Mouse (Mus musculus) splenic B cell, adult 2 months (primary cell): ENCODE results near the gene Gtf3c6.
A peak's percentile ranks its signal among the peaks of the same experiment; 100 is the strongest.

ENCODE experiments used
- DNase-seq: peaks from one replicate; pipeline ENCODE4 v3.0.0-alpha.2; 2011; ENCODE audit warnings: low read depth, low spot score
- H3K27me3 ChIP-seq: 2 replicates; pipeline ENCODE4 v1.6.1; 2012; ENCODE audit warnings: mild to moderate bottlenecking, low read length, moderate library complexity, mixed read lengths; ENCODE audit not compliant: control insufficient read depth, poor library complexity, insufficient read depth, severe bottlenecking
- H3K36me3 ChIP-seq: 2 replicates; pipeline ENCODE4 v1.6.1; 2012; ENCODE audit warnings: mild to moderate bottlenecking, low read length, moderate library complexity, mixed read lengths; ENCODE audit not compliant: control insufficient read depth, poor library complexity, insufficient read depth, severe bottlenecking

Gtf3c6 gene

GRCm38 (mm10) chr10:40237826-40238225, 20.1 kb downstream of the Gtf3c6 start:
- no peaks in the 10 kb centered on the region for H3K27me3 ChIP-seq
- peaks cover 10% of the 10 kb centered on the region; the same call in 1 of the 2 replicates for H3K36me3 ChIP-seq
- DNase-seq: no peak

GRCm38 (mm10) chr10:40233241-40233640, 24.7 kb downstream of the Gtf3c6 start:
- peaks cover 13% of the 10 kb centered on the region; the same call in 1 of the 2 replicates for H3K36me3 ChIP-seq
- H3K27me3 ChIP-seq: no peaks in the 10 kb centered on the region
- no peak for DNase-seq

- Histone ChIP-seq H3K27me3 (no peaks in the 10 kb centered on the region), H3K36me3 (peaks cover 15% of the 10 kb centered on the region; the same call in 1 of the 2 replicates)
- no peak for DNase-seq
These were observed 25.5 kb downstream of the Gtf3c6 start for GRCm38 (mm10) chr10:40232442-40232841.

GRCm38 (mm10) chr10:40229725-40230124, 28.2 kb downstream of the Gtf3c6 start:
- peaks cover 13% of the 10 kb centered on the region; the same call in 1 of the 2 replicates for H3K36me3 ChIP-seq

GRCm38 (mm10) chr10:40227660-40228303, 30.1 kb downstream of the Gtf3c6 start:
- no peak for DNase-seq
- Histone ChIP-seq H3K27me3 (no peaks in the 10 kb centered on the region), H3K36me3 (peaks cover 17% of the 10 kb centered on the region; the same call in 1 of the 2 replicates)

More at GRCm38 (mm10) chr10:40229725-40230124, 28.2 kb downstream of the Gtf3c6 start:
- no peaks in the 10 kb centered on the region for H3K27me3 ChIP-seq
- peak; percentile 20 for DNase-seq

GRCm38 (mm10) chr10:40218874-40219273, 39.0 kb downstream of the Gtf3c6 start:
- Histone ChIP-seq H3K27me3 (no peaks in the 10 kb centered on the region), H3K36me3 (0 out of 2 replicates have a peak, but pooled peaks cover 7% of the 10 kb centered on the region)
- DNase-seq: no peak

GRCm38 (mm10) chr10:40212443-40213169, 45.3 kb downstream of the Gtf3c6 start:
- no peaks in the 10 kb centered on the region for H3K36me3 ChIP-seq
- DNase-seq: peak; percentile 95
- no peaks in the 10 kb centered on the region for H3K27me3 ChIP-seq
